ENCODE assay signal across 18 mouse cellular contexts in genomic region chr13:104930814-104931213, GRCm38 (mm10).
"Had no signal": no experiment of that assay in that cellular context is flagged by ENCODE, and none has a peak within 500 bp of the region (broad histone marks: within the 10 kb centered on the region; RNA-seq: fewer than 3 reads in every experiment).

No protein-coding gene starts in this region.

- H3K27me3 ChIP-seq: liver, embryonic 15.5 days; lung, embryonic 15.5 days; megakaryocyte, embryonic 14.5 days; midbrain, embryonic 13.5 days; midbrain, embryonic 15.5 days had no signal

- H3K4me3 ChIP-seq: liver, embryonic 15.5 days; lung, embryonic 15.5 days; midbrain, embryonic 13.5 days; midbrain, embryonic 15.5 days had no signal

- DNase-seq: liver, postnatal 0 days; lung, adult 2 months; lung, postnatal 14 days; lung, postnatal 36 days; right cerebral cortex, postnatal 14 days; right cerebral cortex, postnatal 4 days; spleen, adult 18-20 months; thymus, adult 18-20 months; thymus, postnatal 14 days; thymus, postnatal 36 days had no signal

- H3K9me3 ChIP-seq: liver, embryonic 15.5 days; lung, embryonic 15.5 days; megakaryocyte, embryonic 14.5 days; midbrain, embryonic 13.5 days; midbrain, embryonic 15.5 days had no signal

- H3K27ac ChIP-seq: liver, embryonic 15.5 days; lung, embryonic 15.5 days; macrophage; midbrain, embryonic 13.5 days; midbrain, embryonic 15.5 days had no signal

- H3K4me1 ChIP-seq: liver, embryonic 15.5 days; lung, embryonic 15.5 days; midbrain, embryonic 13.5 days; midbrain, embryonic 15.5 days had no signal

- H3K4me2 ChIP-seq: liver, embryonic 15.5 days; lung, embryonic 15.5 days; midbrain, embryonic 11.5 days; midbrain, embryonic 13.5 days; midbrain, embryonic 15.5 days had no signal

- ATAC-seq: liver, postnatal 0 days; lung, postnatal 0 days; midbrain, embryonic 13.5 days; midbrain, embryonic 15.5 days had no signal

- H3K36me3 ChIP-seq: liver, embryonic 15.5 days; lung, embryonic 15.5 days; midbrain, embryonic 13.5 days; midbrain, embryonic 15.5 days had no signal

- H3K9ac ChIP-seq: liver, embryonic 15.5 days; liver, postnatal 0 days; lung, embryonic 15.5 days; midbrain, embryonic 13.5 days; midbrain, embryonic 15.5 days had no signal
